Mouse (Mus musculus) midbrain, embryonic 14.5 days (tissue): ENCODE data around the gene Nup54. TPM values are rescaled to one million over a fixed set of nuclear protein-coding genes. Genes with fewer than 3 reads are reported as not detected.

Experiments used
- ATAC-seq: fragments of 200-750 bp; cut with Nextera tagmentation; 2 replicates; pipeline ENCODE4 v1.8.0; 2017; ENCODE audit warnings: moderate number of reproducible peaks, moderate library complexity; ENCODE audit not compliant: low FRiP score, low TSS enrichment
- DNase-seq: peaks from one replicate; pipeline ENCODE4 v3.0.0-alpha.2; 2015
- H3K27ac ChIP-seq: fragments of 300-500 bp; sonication (generic); replicated peaks from 2 replicates; pipeline ENCODE4 v1.5.1; 2014; ENCODE audit warnings: mild to moderate bottlenecking, low read depth, low read length, moderate library complexity
- H3K27me3 ChIP-seq: fragments of 300-500 bp; sonication (generic); 2 replicates; pipeline ENCODE4 v1.6.1; 2014; ENCODE audit warnings: low read length, control low read depth, mixed read lengths; ENCODE audit not compliant: control insufficient read depth, insufficient read depth
- H3K36me3 ChIP-seq: fragments of 300-500 bp; sonication (generic); 2 replicates; pipeline ENCODE4 v1.6.1; 2014; ENCODE audit warnings: low read length, control low read depth; ENCODE audit not compliant: control insufficient read depth, insufficient read depth
- H3K4me1 ChIP-seq: fragments of 300-500 bp; sonication (generic); 2 replicates; pipeline ENCODE4 v1.6.1; 2014; ENCODE audit warnings: mild to moderate bottlenecking, antibody characterized with exemption, low read length, control low read depth; ENCODE audit not compliant: control insufficient read depth, insufficient read depth
- H3K4me2 ChIP-seq: fragments of 300-500 bp; sonication (generic); 2 replicates; pipeline ENCODE4 v1.6.1; 2014; ENCODE audit warnings: mild to moderate bottlenecking, low read length, moderate library complexity
- H3K4me3 ChIP-seq: fragments of 300-500 bp; sonication (generic); replicated peaks from 2 replicates; pipeline ENCODE4 v1.5.1; 2014; ENCODE audit warnings: low read depth, low read length
- H3K9ac ChIP-seq: fragments of 300-500 bp; sonication (generic); replicated peaks from 2 replicates; pipeline ENCODE4 v1.6.1; 2014; ENCODE audit warnings: mild to moderate bottlenecking, low read length, moderate library complexity
- H3K9me3 ChIP-seq: fragments of 300-500 bp; sonication (generic); 2 replicates; pipeline ENCODE4 v1.6.1; 2016; ENCODE audit warnings: low read length, control low read depth, mixed read lengths; ENCODE audit not compliant: control insufficient read depth
- WGBS: fragments of 180-500 bp; shearing (Covaris S2); extraction: QIAGEN DNeasy Blood & Tissue Kit; methylation state at CpG from one replicate; pipeline ENCODE4 v1.1.7; 2014; 5-methylcytosine and 5-hydroxymethylcytosine counted together
- polyA plus RNA-seq: library from polyadenylated mRNA; unstranded; fragments of >200 nt; fragmentation: Nextera tagmentation; extraction: Ambion mirVana; gene quantifications from 2 replicates; pipeline ENCODE4 v1.2.1, GENCODE M21; 2014

Nup54 gene
- polyA plus RNA-seq, 1 experiment from 2014 or later: 61.4 TPM

DNA sequence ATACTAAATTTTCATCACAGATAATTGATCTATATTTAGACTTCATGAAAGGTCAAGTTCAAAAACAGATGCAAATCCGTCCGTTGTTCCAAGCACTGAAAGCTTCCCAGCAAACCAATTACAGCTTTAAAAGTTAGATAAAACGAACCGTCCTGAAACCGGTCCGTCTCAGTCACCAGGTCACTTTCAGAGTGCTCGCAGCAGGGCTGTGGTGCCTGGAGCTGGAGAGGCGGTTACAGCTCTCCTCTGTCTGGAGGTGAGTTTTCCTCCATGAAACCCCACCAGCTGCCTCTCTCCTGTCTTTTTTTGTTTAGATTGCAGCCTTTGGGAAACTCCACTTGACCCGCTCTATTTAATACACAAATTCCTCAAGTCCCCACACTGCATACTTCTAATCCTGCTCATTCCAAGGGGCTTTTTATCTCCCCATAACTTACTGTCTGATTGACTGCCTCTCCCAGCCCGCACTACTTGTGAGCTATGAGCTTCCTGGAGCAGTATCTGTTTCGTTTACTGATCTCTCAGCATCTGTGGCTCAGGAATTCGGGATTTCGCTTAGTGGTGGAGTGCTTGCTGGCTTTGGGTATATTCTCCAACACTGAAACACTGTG, 58.1 kb downstream of the Nup54 start:
- no peak overlapping the region for H3K9ac ChIP-seq
- no peaks in the 10 kb centered on the region for H3K36me3 ChIP-seq
- WGBS: 38% methylated on average over 13 of the region's 13 CpGs
- no peak for DNase-seq
- H3K27ac ChIP-seq: 0 out of 2 replicates have a peak overlapping the region, but pooled peaks have one; percentile 8
- no peaks in the 10 kb centered on the region for H3K9me3 ChIP-seq
- no peak overlapping the region for H3K4me3 ChIP-seq
- H3K4me1 ChIP-seq: no peaks in the 10 kb centered on the region
- ATAC-seq: no peak
- no peak overlapping the region for H3K4me2 ChIP-seq
- H3K27me3 ChIP-seq: no peaks in the 10 kb centered on the region

DNA sequence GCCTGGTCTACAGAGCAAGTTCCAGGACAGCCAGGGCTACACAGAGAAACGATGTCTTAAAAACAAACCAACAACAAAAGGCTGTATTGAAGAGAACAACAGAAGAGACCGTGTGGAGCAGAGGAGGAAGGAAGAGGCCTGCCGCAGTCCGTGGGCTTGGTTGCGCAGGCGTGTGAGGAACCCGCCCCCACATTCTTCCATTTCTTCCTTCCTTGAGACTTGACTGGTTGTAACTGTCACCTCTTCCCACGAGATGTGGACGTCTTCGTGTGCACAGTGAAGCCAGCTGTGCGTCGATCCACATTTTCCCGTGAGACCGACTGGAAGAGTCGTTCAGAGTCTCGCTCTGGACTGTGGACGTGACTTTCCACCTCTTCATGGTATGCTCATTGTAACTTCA, 59.7 kb downstream of the Nup54 start:
- no peak overlapping the region for H3K4me2 ChIP-seq
- H3K27ac ChIP-seq: no peak overlapping the region
- ATAC-seq: no peak
- H3K4me3 ChIP-seq: no peak overlapping the region
- DNase-seq: no peak
- WGBS: 87% methylated on average over 17 of the region's 17 CpGs
- no peaks in the 10 kb centered on the region for H3K36me3 ChIP-seq
- H3K9me3 ChIP-seq: no peaks in the 10 kb centered on the region
- H3K4me1 ChIP-seq: no peaks in the 10 kb centered on the region
- H3K9ac ChIP-seq: no peak overlapping the region
- no peaks in the 10 kb centered on the region for H3K27me3 ChIP-seq

DNA sequence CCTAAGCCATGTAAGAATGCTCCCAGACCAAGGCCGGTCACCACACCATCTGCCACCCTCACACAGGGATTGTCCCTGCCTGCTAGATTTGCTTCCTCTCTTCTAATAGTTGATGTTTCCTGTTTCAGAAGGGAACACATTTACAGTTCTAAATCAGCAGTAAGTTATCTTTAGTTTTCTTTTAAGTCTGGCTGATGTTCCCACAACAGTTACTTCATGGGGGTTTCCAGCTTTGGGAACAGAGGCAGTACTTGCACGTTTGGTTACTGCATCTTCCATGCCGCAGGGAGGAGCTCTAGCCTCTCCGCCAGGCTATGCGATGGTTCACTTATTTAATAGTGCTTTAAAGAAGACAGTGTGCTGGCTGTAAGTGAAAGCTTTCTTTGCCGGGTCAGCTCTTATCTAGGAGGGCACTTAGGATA, 60.3 kb downstream of the Nup54 start:
- H3K27ac ChIP-seq: no peak overlapping the region
- no peak overlapping the region for H3K4me3 ChIP-seq
- H3K4me1 ChIP-seq: no peaks in the 10 kb centered on the region
- DNase-seq: no peak
- ATAC-seq: no peak
- H3K9ac ChIP-seq: no peak overlapping the region
- H3K27me3 ChIP-seq: no peaks in the 10 kb centered on the region
- no peaks in the 10 kb centered on the region for H3K36me3 ChIP-seq
- no peak overlapping the region for H3K4me2 ChIP-seq
- no peaks in the 10 kb centered on the region for H3K9me3 ChIP-seq
- 81% methylated on average over 6 of the region's 6 CpGs for WGBS

GRCm38 (mm10) chr5:92372605-92373004, 62.4 kb downstream of the Nup54 start:
- 88% methylated on average over 2 of the region's 2 CpGs for WGBS
- H3K27ac ChIP-seq: no peak overlapping the region
- no peak for DNase-seq
- H3K27me3 ChIP-seq: no peaks in the 10 kb centered on the region
- no peak overlapping the region for H3K9ac ChIP-seq
- H3K4me2 ChIP-seq: no peak overlapping the region
- no peaks in the 10 kb centered on the region for H3K9me3 ChIP-seq
- no peak for ATAC-seq
- no peak overlapping the region for H3K4me3 ChIP-seq
- H3K36me3 ChIP-seq: no peaks in the 10 kb centered on the region
- no peaks in the 10 kb centered on the region for H3K4me1 ChIP-seq

- no peak overlapping the region for H3K4me3 ChIP-seq
- H3K4me1 ChIP-seq: no peaks in the 10 kb centered on the region
- no peak overlapping the region for H3K27ac ChIP-seq
- H3K27me3 ChIP-seq: no peaks in the 10 kb centered on the region
- peak; percentile 48 for DNase-seq
- no peak overlapping the region for H3K4me2 ChIP-seq
- ATAC-seq: no peak
- H3K9me3 ChIP-seq: no peaks in the 10 kb centered on the region
- no peak overlapping the region for H3K9ac ChIP-seq
- H3K36me3 ChIP-seq: no peaks in the 10 kb centered on the region
- 57% methylated on average over 14 of the region's 14 CpGs for WGBS
Measured at GRCm38 (mm10) chr5:92371361-92371976, 63.5 kb downstream of the Nup54 start.

GRCm38 (mm10) chr5:92370891-92371290, 64.1 kb downstream of the Nup54 start:
- WGBS: 76% methylated on average over 6 of the region's 6 CpGs
- no peak overlapping the region for H3K4me3 ChIP-seq
- no peaks in the 10 kb centered on the region for H3K9me3 ChIP-seq
- no peaks in the 10 kb centered on the region for H3K36me3 ChIP-seq
- no peak overlapping the region for H3K4me2 ChIP-seq
- ATAC-seq: no peak; the same call in 1 of the 2 replicates
- H3K27ac ChIP-seq: no peak overlapping the region
- DNase-seq: no peak
- H3K9ac ChIP-seq: no peak overlapping the region
- H3K27me3 ChIP-seq: no peaks in the 10 kb centered on the region
- no peaks in the 10 kb centered on the region for H3K4me1 ChIP-seq

DNA sequence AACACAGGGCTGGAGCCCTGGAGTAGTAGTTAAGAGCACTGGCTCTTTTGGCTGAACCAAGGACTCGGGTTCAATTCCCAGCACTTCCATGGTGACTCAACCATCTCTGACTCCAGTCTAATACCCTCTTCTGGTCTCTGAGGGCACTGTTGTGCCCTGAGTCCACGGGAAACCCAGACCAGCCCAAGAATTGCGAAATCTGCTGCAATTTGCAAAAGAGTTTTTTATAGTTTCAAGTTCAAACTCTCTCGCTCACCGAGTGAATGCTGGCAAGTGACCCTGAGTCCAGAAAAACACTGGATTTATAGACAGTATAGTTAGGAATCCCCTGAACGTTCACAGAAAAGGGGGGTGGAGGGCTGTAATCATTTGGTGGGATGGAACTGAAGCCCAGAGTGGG, 64.6 kb downstream of the Nup54 start:
- Histone ChIP-seq H3K36me3 (no peaks in the 10 kb centered on the region), H3K27me3 (no peaks in the 10 kb centered on the region), H3K4me1 (no peaks in the 10 kb centered on the region), H3K9ac (no peak overlapping the region), H3K4me2 (no peak overlapping the region), H3K27ac (no peak overlapping the region), H3K9me3 (no peaks in the 10 kb centered on the region), H3K4me3 (no peak overlapping the region)
- DNase-seq (no peak), ATAC-seq (no peak)
- WGBS: 82% methylated on average over 6 of the region's 6 CpGs

DNA sequence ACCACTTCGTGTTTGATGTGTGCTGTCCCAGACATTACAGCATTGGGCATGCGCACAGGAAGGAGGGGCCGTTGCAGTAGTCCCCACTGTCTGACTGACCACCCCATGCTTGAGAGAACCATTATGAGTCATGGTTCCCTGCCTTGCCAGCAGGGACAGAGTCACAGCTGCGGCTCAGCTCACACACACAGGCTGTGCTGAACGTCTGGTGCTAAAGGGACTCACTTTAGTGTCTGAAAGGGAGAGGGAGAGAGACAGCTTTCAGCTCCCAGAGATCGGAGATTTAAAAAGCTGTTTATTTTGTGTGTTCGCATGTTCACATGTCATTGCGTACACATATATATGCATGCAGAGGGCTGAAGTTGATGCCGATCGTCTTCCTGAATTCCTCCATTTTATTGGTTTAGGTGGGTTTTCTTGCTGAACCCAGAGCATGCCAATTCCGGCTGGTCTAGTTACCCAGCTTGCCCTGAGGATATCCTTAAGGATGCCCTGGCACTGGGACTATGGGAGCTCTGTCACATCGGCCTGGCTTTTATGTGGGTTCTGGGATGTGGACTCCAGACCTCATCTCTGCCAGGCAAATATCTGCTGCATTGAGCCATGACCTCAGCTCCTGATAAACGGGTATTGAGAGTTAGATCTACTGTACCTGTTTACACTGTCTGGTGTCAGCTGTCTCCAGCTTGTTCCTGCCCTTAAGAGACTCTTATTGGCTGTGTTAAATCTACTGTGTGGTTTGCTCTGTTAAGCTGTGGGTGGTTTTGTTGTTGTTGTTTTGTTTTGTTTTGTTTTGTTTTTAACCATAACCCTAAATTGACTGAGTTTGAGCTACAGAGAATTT, 65.6 kb downstream of the Nup54 start:
- no peaks in the 10 kb centered on the region for H3K9me3 ChIP-seq
- DNase-seq (peak; percentile 43), ATAC-seq (peak; percentile 60; the same call in 1 of the 2 replicates)
- H3K27ac ChIP-seq: no peak overlapping the region
- 71% methylated on average over 13 of the region's 13 CpGs for WGBS
- H3K9ac ChIP-seq: no peak overlapping the region
- H3K4me1 ChIP-seq: no peaks in the 10 kb centered on the region
- no peak overlapping the region for H3K4me2 ChIP-seq
- H3K36me3 ChIP-seq: no peaks in the 10 kb centered on the region
- no peaks in the 10 kb centered on the region for H3K27me3 ChIP-seq
- H3K4me3 ChIP-seq: no peak overlapping the region
